Mouse (Mus musculus) intestine, postnatal 0 days (tissue): ENCODE results near the gene Krt24. TPM values are rescaled to one million over a fixed set of nuclear protein-coding genes. Genes with fewer than 3 reads are reported as not detected.

Source experiments
- ATAC-seq: fragments of 200-750 bp; cut with Nextera tagmentation; 2 replicates; pipeline ENCODE4 v1.8.0; 2017; ENCODE audit warnings: mild to moderate bottlenecking, moderate TSS enrichment, moderate library complexity
- H3K27ac ChIP-seq: fragments of 300-500 bp; sonication (generic); 2 replicates; pipeline ENCODE4 v1.5.1; 2014; ENCODE audit warnings: mild to moderate bottlenecking, low read depth, low read length, moderate library complexity
- H3K27me3 ChIP-seq: fragments of 300-500 bp; sonication (generic); replicated peaks from 2 replicates; pipeline ENCODE4 v1.6.1; 2014; ENCODE audit warnings: low read length, mixed read lengths; ENCODE audit not compliant: control insufficient read depth, insufficient read depth
- H3K36me3 ChIP-seq: fragments of 300-500 bp; sonication (generic); 2 replicates; pipeline ENCODE4 v1.6.1; 2014; ENCODE audit warnings: mild to moderate bottlenecking, moderate library complexity; ENCODE audit not compliant: control insufficient read depth, insufficient read depth
- H3K4me1 ChIP-seq: fragments of 300-500 bp; sonication (generic); replicated peaks from 2 replicates; pipeline ENCODE4 v1.6.1; 2014; ENCODE audit warnings: antibody characterized with exemption, low read length, mixed read lengths; ENCODE audit not compliant: control insufficient read depth, insufficient read depth
- H3K4me2 ChIP-seq: fragments of 300-500 bp; sonication (generic); replicated peaks from 2 replicates; pipeline ENCODE4 v1.6.1; 2014; ENCODE audit warnings: low read depth, mild to moderate bottlenecking, moderate library complexity
- H3K4me3 ChIP-seq: fragments of 300-500 bp; sonication (generic); 2 replicates; pipeline ENCODE4 v1.5.1; 2014; ENCODE audit warnings: low read depth, low read length
- H3K9ac ChIP-seq: fragments of 300-500 bp; sonication (generic); 2 replicates; pipeline ENCODE4 v1.6.1; 2014; ENCODE audit warnings: mild to moderate bottlenecking, low read depth, low read length
- H3K9me3 ChIP-seq: fragments of 300-500 bp; sonication (generic); 2 replicates; pipeline ENCODE4 v1.6.1; 2016; ENCODE audit warnings: mixed run types; ENCODE audit not compliant: control insufficient read depth
- CTCF ChIP-seq: sonication (generic); IDR thresholded peaks from 2 replicates; pipeline ENCODE4 v1.5.1; 2016; ENCODE audit warnings: low read depth, mild to moderate bottlenecking, control low read depth, antibody characterized with exemption, moderate library complexity
- WGBS: fragments of 180-500 bp; shearing (Covaris S2); extraction: QIAGEN DNeasy Blood & Tissue Kit; methylation state at CpG from one replicate; pipeline ENCODE4 v1.1.7; 2014; 5-methylcytosine and 5-hydroxymethylcytosine counted together
- polyA plus RNA-seq: library from polyadenylated mRNA; unstranded; fragments of >200 nt; fragmentation: Nextera tagmentation; extraction: Ambion mirVana; gene quantifications from 2 replicates; pipeline ENCODE4 v1.2.1, GENCODE M21; 2015

The Krt24 gene
- polyA plus RNA-seq, 1 experiment from 2014 or later, result 0.08 TPM

DNA sequence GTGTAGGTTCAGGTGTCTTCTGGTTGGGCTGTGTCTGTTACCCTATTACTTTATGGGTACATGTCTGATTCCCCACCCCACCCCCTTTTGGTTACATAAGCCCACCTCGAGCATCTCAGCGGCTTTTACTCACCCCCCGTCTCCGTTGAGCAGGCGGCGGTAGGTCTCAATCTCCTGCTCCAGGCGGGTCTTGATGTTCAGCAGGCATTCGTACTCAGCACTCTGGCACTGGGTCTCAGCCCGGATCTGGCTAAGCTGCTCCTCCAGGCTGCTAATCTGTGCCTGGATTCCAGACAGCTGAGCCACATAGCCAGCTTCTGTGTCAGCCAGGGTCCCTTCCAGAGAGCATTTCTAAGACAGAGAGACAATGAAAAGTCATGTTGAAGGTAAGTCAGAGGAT, 3.9 kb downstream of the Krt24 start:
- Histone ChIP-seq H3K27me3 (0 out of 2 replicates have a peak, but pooled peaks cover 3% of the 10 kb centered on the region), H3K9me3 (no peaks in the 10 kb centered on the region), H3K36me3 (no peaks in the 10 kb centered on the region), H3K9ac (no peak overlapping the region), H3K4me1 (no peaks in the 10 kb centered on the region), H3K27ac (no peak overlapping the region), H3K4me3 (no peak overlapping the region), H3K4me2 (no peak overlapping the region)
- no peak for ATAC-seq
- TF ChIP-seq CTCF, result no peak
- 76% methylated on average over 9 of the region's 9 CpGs for WGBS

DNA sequence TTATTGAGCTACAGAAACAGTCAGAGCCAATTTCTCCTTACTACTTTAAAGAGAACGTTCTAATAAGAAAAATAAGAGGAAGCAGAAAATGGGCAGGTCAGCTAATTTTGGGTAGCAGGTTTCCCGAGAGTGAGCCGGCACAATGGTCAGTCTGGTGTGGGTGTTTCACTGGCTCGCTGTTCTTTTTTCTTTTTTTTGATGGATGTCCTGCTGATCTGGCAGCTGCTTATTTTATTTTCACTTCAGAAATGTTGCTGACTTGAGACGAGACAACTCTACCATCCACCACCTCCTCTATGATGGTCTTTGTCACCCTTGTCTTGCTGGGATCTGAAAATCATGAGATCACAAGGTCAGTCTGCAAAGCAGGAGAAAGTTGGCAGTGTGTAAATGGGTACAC, 5.1 kb downstream of the Krt24 start:
- no peaks in the 10 kb centered on the region for H3K9me3 ChIP-seq
- H3K27ac ChIP-seq, result no peak overlapping the region
- no peak for TF ChIP-seq CTCF
- no peak overlapping the region for H3K4me3 ChIP-seq
- 75% methylated on average over 5 of the region's 5 CpGs for whole genome bisulfite sequencing
- no peak overlapping the region for H3K4me2 ChIP-seq
- no peak overlapping the region for H3K9ac ChIP-seq
- H3K4me1 ChIP-seq, result no peaks in the 10 kb centered on the region
- no peak for ATAC-seq
- no peaks in the 10 kb centered on the region for H3K36me3 ChIP-seq
- H3K27me3 ChIP-seq, result 0 out of 2 replicates have a peak, but pooled peaks cover 3% of the 10 kb centered on the region

DNA sequence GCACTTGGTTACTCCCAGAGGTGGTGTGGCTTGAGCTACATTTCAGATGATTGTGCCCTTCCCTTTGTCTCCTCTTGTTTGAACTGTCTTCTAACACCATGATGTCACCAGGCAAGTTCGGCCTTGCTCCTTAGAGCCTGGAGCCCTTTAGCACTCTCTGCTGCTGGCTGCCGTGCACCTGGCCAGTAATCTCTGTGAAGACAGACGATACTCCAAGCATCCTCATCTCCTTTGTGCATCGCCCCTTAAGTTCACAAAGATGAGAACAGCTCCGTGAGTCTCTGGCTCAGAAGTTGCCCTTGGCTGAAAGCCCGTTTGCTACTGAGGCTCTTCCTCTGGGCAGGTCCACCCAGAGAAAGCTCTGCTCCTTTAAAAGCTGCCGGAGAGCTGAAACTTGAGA, 8.3 kb downstream of the Krt24 start:
- H3K4me3 ChIP-seq, result no peak overlapping the region
- no peak overlapping the region for H3K4me2 ChIP-seq
- H3K27ac ChIP-seq, result no peak overlapping the region
- H3K27me3 ChIP-seq, result 0 out of 2 replicates have a peak, but pooled peaks cover 3% of the 10 kb centered on the region
- H3K9ac ChIP-seq, result no peak overlapping the region
- no peak for ATAC-seq
- H3K9me3 ChIP-seq, result no peaks in the 10 kb centered on the region
- no peaks in the 10 kb centered on the region for H3K4me1 ChIP-seq
- TF ChIP-seq CTCF, result no peak
- no peaks in the 10 kb centered on the region for H3K36me3 ChIP-seq
- WGBS, result 52% methylated on average over 7 of the region's 7 CpGs

DNA sequence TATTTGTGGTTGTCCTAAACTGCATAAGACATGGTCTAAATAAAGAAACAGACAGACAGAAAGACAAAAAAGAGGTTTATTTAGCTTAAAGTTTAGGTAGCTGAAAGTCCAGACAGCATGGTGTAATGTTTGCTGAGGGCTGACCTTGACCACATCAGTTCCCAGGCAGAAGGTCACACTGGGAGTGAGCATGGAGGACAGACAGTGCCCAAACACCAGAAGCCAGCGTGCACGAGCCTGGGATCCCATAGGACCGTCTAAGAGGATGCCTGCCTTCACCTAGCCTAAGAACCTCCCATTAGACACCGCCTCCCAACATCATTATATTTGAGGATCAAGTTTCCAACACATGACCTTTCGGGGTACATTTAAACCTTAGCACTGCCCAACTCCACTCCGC, 9.4 kb downstream of the Krt24 start:
- no peaks in the 10 kb centered on the region for H3K36me3 ChIP-seq
- H3K9me3 ChIP-seq, result no peaks in the 10 kb centered on the region
- no peak overlapping the region for H3K9ac ChIP-seq
- H3K27ac ChIP-seq, result no peak overlapping the region
- TF ChIP-seq CTCF, result no peak
- no peak for ATAC-seq
- H3K4me2 ChIP-seq, result no peak overlapping the region
- no peak overlapping the region for H3K4me3 ChIP-seq
- 0 out of 2 replicates have a peak, but pooled peaks cover 3% of the 10 kb centered on the region for H3K27me3 ChIP-seq
- 72% methylated on average over 6 of the region's 6 CpGs for WGBS
- no peaks in the 10 kb centered on the region for H3K4me1 ChIP-seq

DNA sequence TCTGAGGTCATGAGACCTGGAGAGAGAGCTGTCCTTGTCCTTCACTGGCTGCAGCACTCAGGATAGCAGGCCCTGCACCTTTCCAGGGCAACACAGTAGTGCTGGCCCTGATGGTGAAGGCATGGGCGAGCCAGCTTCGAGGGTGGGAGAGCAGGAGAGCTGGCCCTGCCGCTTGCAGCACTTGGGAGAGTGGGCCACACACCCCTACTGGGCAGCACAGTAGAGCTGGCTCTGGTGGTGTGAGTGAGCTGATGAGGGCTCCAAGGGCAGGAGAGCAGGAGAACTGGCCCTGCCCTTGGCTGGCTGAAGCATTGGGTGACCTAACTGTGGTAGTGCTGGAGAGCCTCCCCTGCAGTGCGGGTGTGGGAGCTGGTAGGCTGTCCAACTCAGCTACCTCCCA, 12.3 kb downstream of the Krt24 start:
- no peak for ATAC-seq
- Histone ChIP-seq H3K27ac (no peak overlapping the region), H3K4me1 (no peaks in the 10 kb centered on the region), H3K4me3 (no peak overlapping the region), H3K27me3 (no peaks in the 10 kb centered on the region), H3K9me3 (no peaks in the 10 kb centered on the region), H3K36me3 (no peaks in the 10 kb centered on the region), H3K9ac (no peak overlapping the region), H3K4me2 (no peak overlapping the region)
- TF ChIP-seq CTCF, result no peak
- WGBS, result 90% methylated on average over 4 of the region's 4 CpGs

DNA sequence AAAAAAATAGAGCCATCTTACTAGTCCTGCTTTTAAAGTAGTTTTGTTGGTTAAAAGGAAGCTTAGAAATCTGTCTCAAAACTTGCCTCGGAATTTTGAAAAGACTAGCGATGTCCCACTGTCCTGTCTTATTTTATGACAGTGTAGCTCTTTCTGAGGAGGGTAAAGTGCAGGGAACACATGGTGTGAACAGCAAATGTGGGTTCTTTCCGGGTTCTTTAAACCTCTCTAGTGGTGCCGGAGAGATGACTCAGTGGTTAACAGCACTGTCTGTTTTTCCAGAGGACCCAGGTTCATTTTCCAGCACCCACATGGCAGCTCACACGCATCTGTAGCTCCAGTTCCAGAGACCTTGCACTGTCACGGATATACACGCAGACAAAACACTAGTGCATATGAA, 15.9 kb downstream of the Krt24 start:
- Histone ChIP-seq H3K9ac (0 out of 2 replicates have a peak overlapping the region, but pooled peaks have one; percentile 7), H3K4me2 (0 out of 2 replicates have a peak overlapping the region, but pooled peaks have one; percentile 21), H3K9me3 (no peaks in the 10 kb centered on the region), H3K27me3 (no peaks in the 10 kb centered on the region), H3K4me3 (no peak overlapping the region), H3K4me1 (no peaks in the 10 kb centered on the region), H3K36me3 (no peaks in the 10 kb centered on the region), H3K27ac (no peak overlapping the region)
- WGBS, result 52% methylated on average over 7 of the region's 7 CpGs
- TF ChIP-seq CTCF, result no peak
- ATAC-seq, result peak; percentile 83

DNA sequence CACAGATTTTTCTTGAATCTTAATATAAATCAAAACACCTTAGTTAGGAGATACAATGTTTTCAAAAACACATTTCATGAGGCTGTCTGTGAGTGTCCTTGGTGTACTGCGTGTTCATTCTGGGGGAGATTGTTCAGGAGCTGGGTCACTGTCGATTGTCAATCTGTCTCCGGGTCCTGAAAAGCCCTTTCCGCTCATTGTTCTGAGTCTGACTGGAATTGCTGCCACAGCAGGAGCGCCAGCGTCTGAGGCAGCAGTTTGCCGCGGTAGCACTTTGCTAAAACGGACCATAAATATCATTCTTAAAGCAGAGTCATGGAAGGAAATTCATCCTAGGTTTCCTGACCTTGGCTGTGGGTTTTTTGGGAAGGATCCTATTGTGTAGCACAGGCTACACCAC, 19.3 kb downstream of the Krt24 start:
- WGBS, result 50% methylated on average over 9 of the region's 9 CpGs
- H3K27ac ChIP-seq, result no peak overlapping the region

More for the DNA sequence above, 19.3 kb downstream of the Krt24 start:
- H3K9ac ChIP-seq, result no peak overlapping the region
- TF ChIP-seq CTCF, result no peak
- H3K9me3 ChIP-seq, result no peaks in the 10 kb centered on the region
- no peaks in the 10 kb centered on the region for H3K27me3 ChIP-seq
- H3K4me1 ChIP-seq, result no peaks in the 10 kb centered on the region
- ATAC-seq, result no peak
- no peak overlapping the region for H3K4me2 ChIP-seq
- H3K4me3 ChIP-seq, result no peak overlapping the region
- no peaks in the 10 kb centered on the region for H3K36me3 ChIP-seq
